Mouse (Mus musculus): ENCODE measurements at regions not wholly inside any gene's neighbourhood (a gene's known extent, or its start where the extent isn't known, plus 50 kb on each side); places are given as distances from the start of the nearest gene placed in this dataset.

DNA sequence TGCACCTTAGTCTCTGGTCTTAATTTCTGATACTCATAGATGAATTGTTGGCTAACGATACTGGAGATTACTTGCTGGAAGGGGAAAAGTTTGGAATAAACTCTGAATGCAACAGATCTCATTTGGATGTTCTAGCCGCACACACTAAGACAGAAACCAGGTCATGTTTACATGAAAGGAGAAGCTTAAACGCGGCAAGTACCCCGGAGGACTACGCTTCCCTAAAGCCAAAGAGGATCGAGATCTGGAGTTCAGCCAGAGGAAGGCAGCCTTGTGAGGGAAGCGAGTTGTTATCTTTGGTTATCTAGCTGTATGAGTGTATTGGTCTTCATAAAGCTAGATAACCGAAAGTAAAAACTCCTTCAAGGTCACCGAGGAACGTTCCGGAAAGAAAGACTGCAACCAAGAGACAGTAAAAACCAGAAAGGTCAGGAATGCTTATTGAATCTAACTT, 234.7 kb downstream of the Mef2c start:
- Histone ChIP-seq H3K4me3 (ENCODE audit: control insufficient read depth, insufficient read depth, low read length) (no peak overlapping the region), H3K27ac (ENCODE audit: control insufficient read depth, insufficient read depth, low read length) (no peak overlapping the region), H3K4me1 (replicated peaks; ENCODE audit: control insufficient read depth, insufficient read depth, low read length) (peaks cover 3% of the 10 kb centered on the region), H3K36me3 (ENCODE audit: control insufficient read depth, insufficient read depth, low read length) (no peaks in the 10 kb centered on the region), H3K27me3 (ENCODE audit: control insufficient read depth, insufficient read depth, low read length) (peaks cover 13% of the 10 kb centered on the region)
- TF ChIP-seq CTCF (IDR thresholded peaks at IDR 0.05; ENCODE audit: borderline replicate concordance, control insufficient read depth, extremely low read depth, insufficient read depth, low read length, poor library complexity): no peak
- TF ChIP-seq POLR2A (IDR thresholded peaks at IDR 0.05; ENCODE audit: control insufficient read depth, extremely low read depth, insufficient read depth, low read length, poor library complexity): no peak
- WGBS: 5% methylated on average over 12 of the region's 12 CpGs
- no peak for DNase-seq

DNA sequence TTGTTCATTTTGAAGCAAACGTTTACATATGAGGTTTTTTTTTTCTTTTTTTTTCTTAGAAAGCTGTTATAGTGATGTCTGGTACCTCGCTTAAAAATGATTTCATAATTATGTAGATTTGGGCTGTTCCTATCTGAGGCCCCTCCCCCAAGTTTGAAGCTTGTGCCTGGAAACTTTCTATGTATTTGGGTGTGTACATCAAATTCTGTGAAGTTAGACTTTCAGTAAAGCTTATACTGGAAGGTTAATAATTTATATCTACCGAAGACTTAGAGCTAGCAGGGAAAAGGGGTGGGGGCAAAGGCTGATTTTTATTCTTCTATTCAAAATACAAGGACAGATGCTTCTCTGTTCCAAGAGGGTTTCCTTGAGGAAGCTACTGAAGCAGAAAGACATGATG, 235.3 kb downstream of the Mef2c start:
- H3K27me3 ChIP-seq (ENCODE audit: control insufficient read depth, insufficient read depth, low read length): peaks cover 8% of the 10 kb centered on the region
- H3K36me3 ChIP-seq (ENCODE audit: control insufficient read depth, insufficient read depth, low read length): no peaks in the 10 kb centered on the region
- no peak overlapping the region for H3K4me3 ChIP-seq (ENCODE audit: control insufficient read depth, insufficient read depth, low read length)
- DNase-seq: no peak
- H3K27ac ChIP-seq (ENCODE audit: control insufficient read depth, insufficient read depth, low read length): no peak overlapping the region
- TF ChIP-seq CTCF (IDR thresholded peaks at IDR 0.05; ENCODE audit: borderline replicate concordance, control insufficient read depth, extremely low read depth, insufficient read depth, low read length, poor library complexity) (no peak), POLR2A (IDR thresholded peaks at IDR 0.05; ENCODE audit: control insufficient read depth, extremely low read depth, insufficient read depth, low read length, poor library complexity) (no peak)
- WGBS: 6% methylated on average over 3 of the region's 3 CpGs
- H3K4me1 ChIP-seq (replicated peaks; ENCODE audit: control insufficient read depth, insufficient read depth, low read length): peaks cover 2% of the 10 kb centered on the region; the same call in 1 of the 2 replicates

DNA sequence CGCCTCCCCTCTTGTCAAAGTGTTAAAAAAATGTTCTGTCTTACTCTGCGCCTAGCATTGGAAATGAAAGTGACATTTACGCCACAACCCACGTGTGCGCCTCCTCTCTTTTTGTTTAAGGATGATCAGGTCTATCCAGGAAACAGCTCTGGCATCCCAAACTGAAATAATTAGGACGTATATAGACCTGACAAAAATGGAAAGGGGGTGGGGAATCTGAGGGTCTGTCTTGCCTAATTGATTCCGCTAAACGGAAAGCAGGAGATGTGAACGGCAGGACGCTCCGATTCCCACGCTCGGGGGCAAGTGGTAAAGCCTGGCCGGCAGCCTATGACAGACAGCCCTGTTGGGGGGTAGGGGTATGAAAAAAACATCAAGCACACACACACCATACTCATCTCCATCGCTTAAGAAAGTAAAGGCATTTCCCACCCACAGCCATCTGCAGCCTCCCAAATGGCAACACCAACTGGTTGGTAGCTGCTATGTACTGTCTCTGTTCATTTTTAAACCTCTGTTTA, 235.8 kb downstream of the Mef2c start:
- 7% methylated on average over 15 of the region's 15 CpGs for WGBS
- H3K4me3 ChIP-seq (ENCODE audit: control insufficient read depth, insufficient read depth, low read length): no peak overlapping the region

DNA sequence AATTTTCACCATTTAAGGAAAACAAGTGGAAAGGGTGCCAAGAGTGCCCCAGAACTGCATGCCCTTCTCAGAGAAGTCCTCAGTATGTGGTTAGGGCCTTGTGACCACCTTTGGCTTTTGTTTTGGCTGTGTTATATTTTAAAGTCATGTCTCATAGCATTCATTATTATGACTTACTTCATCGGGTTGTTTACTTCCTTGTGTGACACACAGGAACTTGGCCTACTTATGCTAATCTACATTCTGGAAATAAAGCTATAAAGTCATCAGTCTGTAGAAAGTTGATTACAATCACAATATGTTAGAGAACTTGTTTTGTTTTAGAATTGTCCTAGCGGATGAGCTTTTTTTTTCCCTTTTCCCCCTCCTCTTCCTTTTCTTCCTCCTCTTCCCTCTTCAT, 236.3 kb downstream of the Mef2c start:
- no peak for DNase-seq
- 63% methylated on average over 2 of the region's 2 CpGs for WGBS
- H3K27me3 ChIP-seq (ENCODE audit: control insufficient read depth, insufficient read depth, low read length): peaks cover 8% of the 10 kb centered on the region
- TF ChIP-seq CTCF (IDR thresholded peaks at IDR 0.05; ENCODE audit: borderline replicate concordance, control insufficient read depth, extremely low read depth, insufficient read depth, low read length, poor library complexity) (no peak), POLR2A (IDR thresholded peaks at IDR 0.05; ENCODE audit: control insufficient read depth, extremely low read depth, insufficient read depth, low read length, poor library complexity) (no peak)
- H3K4me3 ChIP-seq (ENCODE audit: control insufficient read depth, insufficient read depth, low read length): no peak overlapping the region
- H3K27ac ChIP-seq (ENCODE audit: control insufficient read depth, insufficient read depth, low read length): no peak overlapping the region
- H3K4me1 ChIP-seq (replicated peaks; ENCODE audit: control insufficient read depth, insufficient read depth, low read length): peaks cover 2% of the 10 kb centered on the region; the same call in 1 of the 2 replicates
- H3K36me3 ChIP-seq (ENCODE audit: control insufficient read depth, insufficient read depth, low read length): no peaks in the 10 kb centered on the region

More for the DNA sequence above, 235.8 kb downstream of the Mef2c start:
- H3K27ac ChIP-seq (ENCODE audit: control insufficient read depth, insufficient read depth, low read length): no peak overlapping the region
- H3K36me3 ChIP-seq (ENCODE audit: control insufficient read depth, insufficient read depth, low read length): no peaks in the 10 kb centered on the region
- peaks cover 2% of the 10 kb centered on the region; the same call in 1 of the 2 replicates for H3K4me1 ChIP-seq (replicated peaks; ENCODE audit: control insufficient read depth, insufficient read depth, low read length)
- no peak for DNase-seq
- peaks cover 8% of the 10 kb centered on the region for H3K27me3 ChIP-seq (ENCODE audit: control insufficient read depth, insufficient read depth, low read length)
- TF ChIP-seq POLR2A (IDR thresholded peaks at IDR 0.05; ENCODE audit: control insufficient read depth, extremely low read depth, insufficient read depth, low read length, poor library complexity) (no peak), CTCF (IDR thresholded peaks at IDR 0.05; ENCODE audit: borderline replicate concordance, control insufficient read depth, extremely low read depth, insufficient read depth, low read length, poor library complexity) (no peak)

DNA sequence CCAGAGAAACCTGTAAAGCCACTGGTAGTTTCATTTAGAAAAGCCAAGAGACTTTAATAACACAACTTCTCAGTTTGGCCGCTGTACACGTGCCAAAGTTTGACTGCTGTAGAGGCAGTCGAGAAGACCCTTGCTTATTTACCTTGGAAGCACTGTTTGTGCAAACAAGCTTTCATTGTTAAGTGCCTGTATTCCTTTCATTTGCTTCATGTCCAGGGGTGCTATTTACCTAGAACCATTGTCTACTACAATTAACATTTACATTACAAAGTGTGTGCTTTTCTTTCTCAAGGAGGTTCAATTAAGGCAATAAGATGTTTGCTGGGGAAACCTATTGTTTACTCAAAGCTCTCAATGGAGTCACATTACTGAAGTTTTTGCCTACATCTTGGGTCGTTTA, 236.9 kb downstream of the Mef2c start:
- no peak for TF ChIP-seq POLR2A (IDR thresholded peaks at IDR 0.05; ENCODE audit: control insufficient read depth, extremely low read depth, insufficient read depth, low read length, poor library complexity)
- TF ChIP-seq CTCF (IDR thresholded peaks at IDR 0.05; ENCODE audit: borderline replicate concordance, control insufficient read depth, extremely low read depth, insufficient read depth, low read length, poor library complexity): no peak
- DNase-seq: no peak
- Histone ChIP-seq H3K4me3 (ENCODE audit: control insufficient read depth, insufficient read depth, low read length) (no peak overlapping the region), H3K4me1 (replicated peaks; ENCODE audit: control insufficient read depth, insufficient read depth, low read length) (peaks cover 2% of the 10 kb centered on the region; the same call in 1 of the 2 replicates), H3K27ac (ENCODE audit: control insufficient read depth, insufficient read depth, low read length) (no peak overlapping the region), H3K27me3 (ENCODE audit: control insufficient read depth, insufficient read depth, low read length) (peaks cover 8% of the 10 kb centered on the region), H3K36me3 (ENCODE audit: control insufficient read depth, insufficient read depth, low read length) (no peaks in the 10 kb centered on the region)
- WGBS: 82% methylated on average over 4 of the region's 4 CpGs

DNA sequence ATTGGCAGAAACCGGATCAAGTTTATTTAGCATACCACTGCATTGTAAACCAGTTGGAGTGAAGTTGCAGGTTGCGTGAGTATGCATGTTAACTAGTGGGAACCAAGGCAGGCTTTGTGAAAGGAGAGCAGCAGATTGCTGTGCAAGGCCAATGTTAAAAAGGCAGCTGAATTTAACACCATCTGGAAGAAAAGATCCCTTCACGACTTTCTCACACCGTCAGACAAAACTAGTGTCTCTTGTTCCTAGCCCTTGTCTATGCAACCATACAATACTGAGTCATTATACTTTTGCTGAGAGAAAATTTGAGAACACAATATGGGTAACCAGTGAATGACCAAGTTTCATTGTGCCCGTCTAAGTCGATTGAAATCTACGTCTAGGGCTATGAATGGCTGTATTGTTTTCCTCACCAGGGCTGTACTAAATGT, 237.8 kb downstream of the Mef2c start:
- H3K27me3 ChIP-seq (ENCODE audit: control insufficient read depth, insufficient read depth, low read length): peaks cover 10% of the 10 kb centered on the region
- no peaks in the 10 kb centered on the region for H3K36me3 ChIP-seq (ENCODE audit: control insufficient read depth, insufficient read depth, low read length)
- DNase-seq: no peak
- H3K27ac ChIP-seq (ENCODE audit: control insufficient read depth, insufficient read depth, low read length): no peak overlapping the region
- TF ChIP-seq POLR2A (IDR thresholded peaks at IDR 0.05; ENCODE audit: control insufficient read depth, extremely low read depth, insufficient read depth, low read length, poor library complexity): no peak
- TF ChIP-seq CTCF (IDR thresholded peaks at IDR 0.05; ENCODE audit: borderline replicate concordance, control insufficient read depth, extremely low read depth, insufficient read depth, low read length, poor library complexity): no peak
- peaks cover 2% of the 10 kb centered on the region; the same call in 1 of the 2 replicates for H3K4me1 ChIP-seq (replicated peaks; ENCODE audit: control insufficient read depth, insufficient read depth, low read length)
- WGBS: 77% methylated on average over 7 of the region's 7 CpGs
- H3K4me3 ChIP-seq (ENCODE audit: control insufficient read depth, insufficient read depth, low read length): no peak overlapping the region
